In the genomic region with DNA sequence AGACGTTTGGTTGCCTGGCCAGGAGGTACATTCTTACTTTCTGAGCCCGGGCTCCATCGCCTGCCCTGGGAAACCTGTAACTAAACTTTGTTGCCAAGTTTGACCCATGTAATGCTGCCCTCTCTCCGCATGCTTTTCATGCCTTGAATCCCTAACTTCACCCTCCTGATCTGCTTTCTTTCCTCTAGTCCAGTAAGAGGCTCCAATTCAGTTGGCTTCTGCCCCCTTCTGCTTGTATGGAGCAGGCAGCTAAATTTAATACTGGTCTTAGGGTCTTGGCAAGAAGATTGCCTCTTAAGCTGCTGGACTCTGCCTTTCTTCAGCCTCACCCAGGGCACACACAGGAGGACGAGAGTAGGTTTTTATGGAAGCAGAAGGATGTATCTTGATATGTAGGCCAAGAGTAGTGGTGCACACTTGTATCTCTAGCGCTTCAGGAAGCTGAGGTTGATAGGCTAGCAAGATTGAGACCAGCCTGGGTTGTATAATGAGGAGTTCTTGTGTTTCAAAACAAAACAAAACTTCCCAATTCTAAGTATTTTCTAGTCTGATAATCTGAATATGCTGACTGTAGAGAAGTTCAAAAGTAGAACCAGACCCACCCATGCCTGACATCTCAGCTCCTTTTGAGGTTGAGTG, we compare ENCODE assay signal across 8 mouse cellular contexts. TPM values are rescaled to one million over a fixed set of nuclear protein-coding genes. Genes with fewer than 3 reads are reported as not detected.
DNase-seq lines count a peak whose midpoint lies in the region; ATAC-seq and TF ChIP-seq lines count a peak whose summit lies in the region.

No protein-coding gene starts in this region.

- H3K4me1 ChIP-seq in thymus, adult 2 months (replicated peaks; ENCODE audit: control insufficient read depth, insufficient read depth, low read length): peaks cover 42% of the 10 kb centered on the region
- H3K4me1 ChIP-seq in limb, embryonic 14.5 days (ENCODE audit: control insufficient read depth, insufficient read depth, low read length): peaks cover 56% of the 10 kb centered on the region
- peaks cover 51% of the 10 kb centered on the region for H3K4me1 ChIP-seq in stomach, embryonic 14.5 days (ENCODE audit: control insufficient read depth, insufficient read depth, low read length)

- no peak for DNase-seq in thymus, adult 2 months
- DNase-seq in thymus, adult 18-20 months: no peak
- DNase-seq in limb, embryonic 14.5 days (ENCODE audit: low spot score): no peak
- DNase-seq in urinary bladder, adult 2 months (ENCODE audit: low spot score): no peak
- no peak for DNase-seq in left cerebral cortex, postnatal 25 days (ENCODE audit: low spot score in 2 of 2)
- no peak for DNase-seq in yolk sac, embryonic 10.5 days (ENCODE audit: low spot score)

- intact Hi-C loops in left cerebral cortex, postnatal 25 days (cut with DNase I): no loop called here

- peak overlapping the region; percentile 76 for H3K4me2 ChIP-seq in limb, embryonic 14.5 days (replicated peaks; ENCODE audit: low read depth, low read length, severe bottlenecking)
- H3K4me2 ChIP-seq in stomach, embryonic 14.5 days (replicated peaks; ENCODE audit: low read depth, low read length): peak overlapping the region; percentile 78

- H3K27ac ChIP-seq in thymus, adult 2 months (ENCODE audit: control insufficient read depth, insufficient read depth, low read length): peak overlapping the region; percentile 64
- H3K27ac ChIP-seq in limb, embryonic 14.5 days (replicated peaks; ENCODE audit: low read depth, low read length): peak overlapping the region; percentile 89
- peak overlapping the region; percentile 98; the same call in 1 of the 2 replicates for H3K27ac ChIP-seq in stomach, embryonic 14.5 days (ENCODE audit: low read length)

- TF ChIP-seq CTCF in thymus, adult 2 months (IDR thresholded peaks at IDR 0.05; ENCODE audit: borderline replicate concordance, control insufficient read depth, extremely low read depth, insufficient read depth, low read length, poor library complexity): no peak

- ATAC-seq in erythroid progenitor cell, adult 5-6 weeks (replicated peaks; ENCODE audit: low FRiP score, poor library complexity, severe bottlenecking): peak; percentile 15
- ATAC-seq in limb, embryonic 14.5 days (ENCODE audit: low FRiP score, low read depth): no peak
- no peak for ATAC-seq in stomach, embryonic 14.5 days (ENCODE audit: insufficient number of reproducible peaks, insufficient read depth, low FRiP score, low read depth)

- no peaks in the 10 kb centered on the region for H3K27me3 ChIP-seq in thymus, adult 2 months (ENCODE audit: control insufficient read depth, insufficient read depth, low read length)
- H3K27me3 ChIP-seq in limb, embryonic 14.5 days (ENCODE audit: control insufficient read depth, insufficient read depth, low read length): no peaks in the 10 kb centered on the region
- no peaks in the 10 kb centered on the region for H3K27me3 ChIP-seq in stomach, embryonic 14.5 days (ENCODE audit: control insufficient read depth, insufficient read depth, low read length)

- no peaks in the 10 kb centered on the region for H3K9me3 ChIP-seq in limb, embryonic 14.5 days (ENCODE audit: control insufficient read depth, low read length)
- H3K9me3 ChIP-seq in stomach, embryonic 14.5 days (ENCODE audit: control insufficient read depth, low read depth, low read length): no peaks in the 10 kb centered on the region

- WGBS in thymus, adult 2 months: 11% methylated on average over 6 of the region's 6 CpGs
- WGBS in limb, embryonic 14.5 days: 38% methylated on average over 6 of the region's 6 CpGs
- 27% methylated on average over 6 of the region's 6 CpGs for WGBS in stomach, embryonic 14.5 days

- peak overlapping the region; percentile 55 for H3K9ac ChIP-seq in limb, embryonic 14.5 days (ENCODE audit: low read depth, low read length, severe bottlenecking)
- peak overlapping the region; percentile 45; the same call in 1 of the 2 replicates for H3K9ac ChIP-seq in stomach, embryonic 14.5 days (replicated peaks; ENCODE audit: low read depth, low read length)

- no peak for TF ChIP-seq POLR2A in thymus, adult 2 months (IDR thresholded peaks at IDR 0.05; ENCODE audit: control insufficient read depth, extremely low read depth, insufficient read depth, low read length, poor library complexity)
- TF ChIP-seq POLR2A in limb, embryonic 14.5 days (IDR thresholded peaks at IDR 0.05; ENCODE audit: borderline replicate concordance, extremely low read depth, insufficient read depth, insufficient read length): no peak

- H3K36me3 ChIP-seq in thymus, adult 2 months (ENCODE audit: control insufficient read depth, insufficient read depth, low read length): no peaks in the 10 kb centered on the region
- no peaks in the 10 kb centered on the region; the same call in 1 of the 2 replicates for H3K36me3 ChIP-seq in limb, embryonic 14.5 days (ENCODE audit: control insufficient read depth, insufficient read depth, low read length)
- no peaks in the 10 kb centered on the region for H3K36me3 ChIP-seq in stomach, embryonic 14.5 days (ENCODE audit: control insufficient read depth, insufficient read depth, low read length)

- H3K4me3 ChIP-seq in thymus, adult 2 months (ENCODE audit: control insufficient read depth, insufficient read depth, low read length): peak overlapping the region; percentile 44
- peak overlapping the region; percentile 48 for H3K4me3 ChIP-seq in limb, embryonic 14.5 days (replicated peaks; ENCODE audit: low read length)
- peak overlapping the region; percentile 40 for H3K4me3 ChIP-seq in stomach, embryonic 14.5 days (ENCODE audit: low read depth, low read length)

RNA-seq across cellular contexts. Expression of a gene that starts 10.9 kb away (rescaled TPM):
- 205 and 240 TPM in 2 replicates for polyA plus RNA-seq in thymus, adult 2 months (2012; rRNA removed)
- total RNA-seq in erythroid progenitor cell, adult 5-6 weeks (2015; ENCODE audit: low replicate concordance): 5.8 and 7.1 TPM in 2 replicates
- total RNA-seq in erythroid progenitor cell, adult 5-6 weeks (2017; ENCODE audit: low replicate concordance): 0.77 and 3.0 TPM in 2 replicates
- polyA plus RNA-seq in limb, embryonic 14.5 days (2012; rRNA removed): 62.1 and 85.3 TPM in 2 replicates
- 29.7 and 33.1 TPM in 2 replicates for polyA plus RNA-seq in limb, embryonic 14.5 days (2014; fragmentation: Nextera tagmentation; extraction: Ambion mirVana)
- polyA plus RNA-seq in stomach, embryonic 14.5 days (2014; fragmentation: Nextera tagmentation; extraction: Ambion mirVana): 29.1 and 30.6 TPM in 2 replicates
- 35.1 and 45.3 TPM in 2 replicates for polyA plus RNA-seq in urinary bladder, adult 2 months (2012; rRNA removed)
- total RNA-seq in left cerebral cortex, postnatal 25 days (2021): 10 to 100 TPM; 59.4 to 69.2 TPM
